Mouse (Mus musculus) liver, embryonic 11.5 days (tissue): ENCODE data around the gene Gm42420. TPM values are rescaled to one million over a fixed set of nuclear protein-coding genes. Genes with fewer than 3 reads are reported as not detected.

Source experiments
- ATAC-seq: fragments of 200-750 bp; cut with Nextera tagmentation; replicated peaks from 2 replicates; pipeline ENCODE4 v1.8.0; 2017; ENCODE audit warnings: moderate number of reproducible peaks, mild to moderate bottlenecking, moderate TSS enrichment, moderate library complexity; ENCODE audit not compliant: low FRiP score
- DNase-seq: peaks from one replicate; pipeline ENCODE4 v3.0.0-alpha.2; 2017; ENCODE audit warnings: low spot score
- H3K27ac ChIP-seq: fragments of 300-500 bp; sonication (generic); 2 replicates; pipeline ENCODE4 v1.5.1; 2014; ENCODE audit warnings: mild to moderate bottlenecking, low read depth, low read length, control low read depth
- H3K27me3 ChIP-seq: fragments of 300-500 bp; sonication (generic); replicated peaks from 2 replicates; pipeline ENCODE4 v1.6.1; 2014; ENCODE audit warnings: low read length, mixed read lengths; ENCODE audit not compliant: control insufficient read depth, insufficient read depth
- H3K36me3 ChIP-seq: fragments of 300-500 bp; sonication (generic); 2 replicates; pipeline ENCODE4 v1.6.1; 2014; ENCODE audit warnings: mild to moderate bottlenecking, low read length, moderate library complexity, mixed read lengths; ENCODE audit not compliant: control insufficient read depth, insufficient read depth
- H3K4me1 ChIP-seq: fragments of 300-500 bp; sonication (generic); replicated peaks from 2 replicates; pipeline ENCODE4 v1.6.1; 2014; ENCODE audit warnings: low read length, mixed read lengths; ENCODE audit not compliant: control insufficient read depth, insufficient read depth
- H3K4me2 ChIP-seq: fragments of 300-500 bp; sonication (generic); 2 replicates; pipeline ENCODE4 v1.6.1; 2014; ENCODE audit warnings: mild to moderate bottlenecking, control low read depth, moderate library complexity
- H3K4me3 ChIP-seq: fragments of 300-500 bp; sonication (generic); 2 replicates; pipeline ENCODE4 v1.5.1; 2014; ENCODE audit warnings: low read depth, low read length, control low read depth
- H3K9ac ChIP-seq: fragments of 300-500 bp; sonication (generic); 2 replicates; pipeline ENCODE4 v1.6.1; 2014; ENCODE audit warnings: low read depth, low read length, control low read depth
- H3K9me3 ChIP-seq: fragments of 300-500 bp; sonication (generic); 2 replicates; pipeline ENCODE4 v1.6.1; 2016; ENCODE audit warnings: low read length, inconsistent platforms, mixed read lengths; ENCODE audit not compliant: control insufficient read depth
- WGBS: fragments of 180-500 bp; shearing (Covaris S2); extraction: QIAGEN DNeasy Blood & Tissue Kit; methylation state at CpG from one replicate; pipeline ENCODE4 v1.1.7; 2014; 5-methylcytosine and 5-hydroxymethylcytosine counted together
- polyA plus RNA-seq: library from polyadenylated mRNA; unstranded; fragments of >200 nt; fragmentation: Nextera tagmentation; extraction: Ambion mirVana; gene quantifications from 2 replicates; pipeline ENCODE4 v1.2.1, GENCODE M21; 2014

Gene Gm42420
- polyA plus RNA-seq, 1 experiment from 2014 or later = 2.9 TPM

- peak overlapping the region; percentile 30 for H3K4me3 ChIP-seq
- ATAC-seq (peak; percentile 81), DNase-seq (peak; percentile 67)
- 16% methylated on average over 23 of the region's 23 CpGs for WGBS
- peaks cover 8% of the 10 kb centered on the region; the same call in 1 of the 2 replicates for H3K4me1 ChIP-seq
- H3K27me3 ChIP-seq = peaks cover 13% of the 10 kb centered on the region
- no peak overlapping the region for H3K27ac ChIP-seq
- no peaks in the 10 kb centered on the region for H3K36me3 ChIP-seq
- H3K9ac ChIP-seq = no peak overlapping the region
- peak overlapping the region; percentile 60 for H3K4me2 ChIP-seq
- no peaks in the 10 kb centered on the region for H3K9me3 ChIP-seq
Measured at GRCm38 (mm10) chr6:39562166-39563015, 23.2 kb upstream of the Gm42420 start.

GRCm38 (mm10) chr6:39567528-39567927, 18.0 kb upstream of the Gm42420 start:
- H3K36me3 ChIP-seq = no peaks in the 10 kb centered on the region
- H3K4me2 ChIP-seq = no peak overlapping the region
- no peaks in the 10 kb centered on the region for H3K4me1 ChIP-seq
- H3K9me3 ChIP-seq = no peaks in the 10 kb centered on the region
- H3K27ac ChIP-seq = no peak overlapping the region
- 16% methylated on average over 5 of the region's 5 CpGs for WGBS
- H3K4me3 ChIP-seq = no peak overlapping the region
- no peaks in the 10 kb centered on the region for H3K27me3 ChIP-seq
- ATAC-seq (no peak), DNase-seq (no peak)
- no peak overlapping the region for H3K9ac ChIP-seq

GRCm38 (mm10) chr6:39570426-39570825, 15.1 kb upstream of the Gm42420 start:
- no peak overlapping the region for H3K27ac ChIP-seq
- H3K9ac ChIP-seq = no peak overlapping the region
- H3K4me2 ChIP-seq = no peak overlapping the region
- 74% methylated on average over 3 of the region's 3 CpGs for WGBS
- no peak overlapping the region for H3K4me3 ChIP-seq
- ATAC-seq (no peak), DNase-seq (no peak)
- no peaks in the 10 kb centered on the region for H3K27me3 ChIP-seq
- peaks cover 5% of the 10 kb centered on the region; the same call in 1 of the 2 replicates for H3K4me1 ChIP-seq
- H3K9me3 ChIP-seq = no peaks in the 10 kb centered on the region
- no peaks in the 10 kb centered on the region for H3K36me3 ChIP-seq

GRCm38 (mm10) chr6:39573791-39574554, 11.6 kb upstream of the Gm42420 start, which contains the start of gene Adck2:
TSS of gene Adck2 (plus strand) at chr6:39573873.
- peak; percentile 96 for ATAC-seq
- no peaks in the 10 kb centered on the region for H3K27me3 ChIP-seq
- peak within 1 kb of the TSS; percentile 89 for H3K4me3 ChIP-seq
- DNase-seq = peak; percentile 82
- H3K4me2 ChIP-seq = peak within 1 kb of the TSS; percentile 98
- 1% methylated on average over 49 of the region's 49 CpGs for WGBS
- peak within 1 kb of the TSS; percentile 94 for H3K27ac ChIP-seq
- peaks cover 5% of the 10 kb centered on the region; the same call in 1 of the 2 replicates for H3K4me1 ChIP-seq
- no peaks in the 10 kb centered on the region for H3K9me3 ChIP-seq
- H3K9ac ChIP-seq = peak within 1 kb of the TSS; percentile 88
- H3K36me3 ChIP-seq = no peaks in the 10 kb centered on the region

- H3K9ac ChIP-seq = peak overlapping the region; percentile 88
- H3K36me3 ChIP-seq = no peaks in the 10 kb centered on the region
- no peaks in the 10 kb centered on the region for H3K9me3 ChIP-seq
- peak; percentile 43 for DNase-seq
- H3K4me3 ChIP-seq = peak overlapping the region; percentile 89
- H3K4me2 ChIP-seq = peak overlapping the region; percentile 98
- H3K27ac ChIP-seq = peak overlapping the region; percentile 94
- WGBS = 31% methylated on average over 10 of the region's 10 CpGs
- H3K4me1 ChIP-seq = peaks cover 5% of the 10 kb centered on the region
- H3K27me3 ChIP-seq = no peaks in the 10 kb centered on the region
- ATAC-seq = peak; percentile 24
Measured at GRCm38 (mm10) chr6:39574555-39574869, 11.0 kb upstream of the Gm42420 start.

- 74% methylated on average over 7 of the region's 7 CpGs for WGBS
Measured at GRCm38 (mm10) chr6:39574951-39575350, 10.6 kb upstream of the Gm42420 start.

GRCm38 (mm10) chr6:39579552-39579951, 6.0 kb upstream of the Gm42420 start:
- Histone ChIP-seq H3K9ac (no peak overlapping the region), H3K36me3 (peaks cover 2% of the 10 kb centered on the region; the same call in 1 of the 2 replicates), H3K27me3 (no peaks in the 10 kb centered on the region), H3K9me3 (no peaks in the 10 kb centered on the region), H3K4me1 (peaks cover 15% of the 10 kb centered on the region), H3K27ac (no peak overlapping the region), H3K4me3 (no peak overlapping the region), H3K4me2 (no peak overlapping the region)
- ATAC-seq (no peak), DNase-seq (no peak)
- 86% methylated on average over 7 of the region's 7 CpGs for WGBS

More at GRCm38 (mm10) chr6:39574951-39575350, 10.6 kb upstream of the Gm42420 start:
- DNase-seq (no peak), ATAC-seq (no peak)
- Histone ChIP-seq H3K4me2 (peak overlapping the region; percentile 98), H3K4me3 (peak overlapping the region; percentile 89), H3K9me3 (no peaks in the 10 kb centered on the region), H3K9ac (peak overlapping the region; percentile 88; the same call in 1 of the 2 replicates), H3K27ac (no peak overlapping the region), H3K27me3 (no peaks in the 10 kb centered on the region), H3K36me3 (no peaks in the 10 kb centered on the region), H3K4me1 (peaks cover 5% of the 10 kb centered on the region)

GRCm38 (mm10) chr6:39580558-39580957, 5.0 kb upstream of the Gm42420 start:
- H3K4me1 ChIP-seq = peaks cover 11% of the 10 kb centered on the region
- no peak overlapping the region; the same call in 1 of the 2 replicates for H3K4me2 ChIP-seq
- peak overlapping the region; percentile 78; the same call in 1 of the 2 replicates for H3K27ac ChIP-seq
- H3K36me3 ChIP-seq = peaks cover 2% of the 10 kb centered on the region; the same call in 1 of the 2 replicates
- DNase-seq = no peak
- H3K27me3 ChIP-seq = no peaks in the 10 kb centered on the region
- WGBS = 60% methylated on average over 2 of the region's 2 CpGs
- H3K9me3 ChIP-seq = no peaks in the 10 kb centered on the region
- H3K9ac ChIP-seq = no peak overlapping the region; the same call in 1 of the 2 replicates
- no peak for ATAC-seq
- no peak overlapping the region for H3K4me3 ChIP-seq
